Mouse (Mus musculus): ENCODE results near the gene Tuba1a. TPM values are rescaled to one million over a fixed set of nuclear protein-coding genes. Genes with fewer than 3 reads are reported as not detected.

Tuba1a gene
- polyA plus RNA-seq (2014; fragmentation: Illumina TruSeq; extraction: RNeasy Lipid Tissue Mini Kit (QIAGEN cat#74804); ENCODE audit: low read depth, low replicate concordance) = 2.5 TPM

GRCm38 (mm10) chr15:98953401-98954356, at the start of gene Tuba1a, which contains the start of gene Gm49450:
TSS of gene Tuba1a (minus strand) at chr15:98953703.
TSS of gene Gm49450 (minus strand) at chr15:98953551.

GRCm38 (mm10) chr15:98934217-98934839, 19.2 kb downstream of the Tuba1a start, which contains the start of gene Tuba1b:
TSS of gene Tuba1b (minus strand) at chr15:98934565.

DNA sequence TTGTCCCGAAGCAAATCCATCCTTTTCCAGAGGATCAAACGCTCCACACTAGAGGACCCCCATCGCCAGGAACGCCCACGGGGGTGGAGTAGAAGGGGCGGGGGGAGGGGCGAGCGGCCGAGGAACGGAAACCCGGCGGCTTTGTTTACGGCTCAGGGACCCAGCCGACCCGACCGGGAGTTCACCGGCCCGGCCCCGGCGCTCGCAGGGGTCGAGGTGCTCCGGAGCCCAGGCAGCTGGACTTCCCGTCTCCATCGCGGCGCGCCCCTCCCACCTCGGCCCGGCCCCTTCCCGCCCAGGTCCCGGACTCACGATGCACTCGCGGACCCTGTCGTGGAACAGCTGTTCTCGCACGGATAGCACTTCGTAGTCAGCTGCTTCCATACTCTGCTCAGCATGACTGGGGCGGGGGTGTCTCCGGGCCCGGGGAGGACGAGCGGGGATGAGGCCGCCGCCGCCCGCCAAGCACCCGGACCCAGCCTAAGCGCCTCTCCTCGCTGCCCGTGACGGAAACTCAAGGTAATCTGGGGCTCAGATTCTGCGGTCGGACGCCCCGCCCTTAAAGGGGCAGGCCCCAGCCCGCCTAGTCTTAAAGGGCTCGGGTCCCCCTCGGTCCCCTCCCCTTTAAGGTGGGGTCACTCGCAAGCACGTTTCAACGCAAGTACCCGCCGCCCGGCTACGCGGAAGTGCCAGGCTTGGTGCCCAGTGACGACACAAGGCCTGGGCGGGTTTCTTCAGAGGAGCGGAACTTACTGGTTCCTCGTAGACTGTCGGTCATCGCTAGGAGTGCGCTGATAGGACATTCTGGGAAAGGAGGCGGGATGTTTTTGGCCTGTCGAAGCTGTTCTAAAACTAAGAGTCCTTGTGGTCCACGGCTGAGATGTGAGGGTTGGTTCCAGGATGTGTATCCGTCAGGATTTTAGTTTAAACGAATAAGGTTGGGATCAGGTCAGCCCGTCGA, 35.7 kb downstream of the Tuba1a start, which contains the start of gene Lmbr1l:
Lmbr1l (minus strand) TSS at position 694 of the 961 bp plus-strand sequence.

Other genes with a start within 250 kb of the Tuba1a start
- gene Ccdc65, start 245.5 kb downstream of the Tuba1a start, polyA plus RNA-seq (2014; fragmentation: Illumina TruSeq; extraction: RNeasy Lipid Tissue Mini Kit (QIAGEN cat#74804); ENCODE audit: low read depth, low replicate concordance) = not detected
- gene Fkbp11, start 225.5 kb downstream of the Tuba1a start, polyA plus RNA-seq (2014; fragmentation: Illumina TruSeq; extraction: RNeasy Lipid Tissue Mini Kit (QIAGEN cat#74804); ENCODE audit: low read depth, low replicate concordance) = 1.7 TPM
- gene Arf3, start 190.5 kb downstream of the Tuba1a start, polyA plus RNA-seq (2014; fragmentation: Illumina TruSeq; extraction: RNeasy Lipid Tissue Mini Kit (QIAGEN cat#74804); ENCODE audit: low read depth, low replicate concordance) = 14.6 TPM
- not detected for gene Wnt10b, start 175.6 kb downstream of the Tuba1a start, polyA plus RNA-seq (2014; fragmentation: Illumina TruSeq; extraction: RNeasy Lipid Tissue Mini Kit (QIAGEN cat#74804); ENCODE audit: low read depth, low replicate concordance)
- gene Wnt1, start 163.8 kb downstream of the Tuba1a start, polyA plus RNA-seq (2014; fragmentation: Illumina TruSeq; extraction: RNeasy Lipid Tissue Mini Kit (QIAGEN cat#74804); ENCODE audit: low read depth, low replicate concordance) = not detected
- gene Ddn, start 144.2 kb downstream of the Tuba1a start, polyA plus RNA-seq (2014; fragmentation: Illumina TruSeq; extraction: RNeasy Lipid Tissue Mini Kit (QIAGEN cat#74804); ENCODE audit: low read depth, low replicate concordance) = not detected
- gene Prkag1, start 122.2 kb downstream of the Tuba1a start, polyA plus RNA-seq (2014; fragmentation: Illumina TruSeq; extraction: RNeasy Lipid Tissue Mini Kit (QIAGEN cat#74804); ENCODE audit: low read depth, low replicate concordance) = 28.5 TPM
- gene Kmt2d, start 82.5 kb downstream of the Tuba1a start, polyA plus RNA-seq (2014; fragmentation: Illumina TruSeq; extraction: RNeasy Lipid Tissue Mini Kit (QIAGEN cat#74804); ENCODE audit: low read depth, low replicate concordance) = 2.6 TPM
- not detected for gene Rhebl1, start 59.2 kb downstream of the Tuba1a start, polyA plus RNA-seq (2014; fragmentation: Illumina TruSeq; extraction: RNeasy Lipid Tissue Mini Kit (QIAGEN cat#74804); ENCODE audit: low read depth, low replicate concordance)
- not detected for gene Dhh, start 55.2 kb downstream of the Tuba1a start, polyA plus RNA-seq (2014; fragmentation: Illumina TruSeq; extraction: RNeasy Lipid Tissue Mini Kit (QIAGEN cat#74804); ENCODE audit: low read depth, low replicate concordance)
- gene Lmbr1l, start 35.5 kb downstream of the Tuba1a start, polyA plus RNA-seq (2014; fragmentation: Illumina TruSeq; extraction: RNeasy Lipid Tissue Mini Kit (QIAGEN cat#74804); ENCODE audit: low read depth, low replicate concordance) = 3.3 TPM
- 10.7 TPM for gene Tuba1b, start 19.1 kb downstream of the Tuba1a start, polyA plus RNA-seq (2014; fragmentation: Illumina TruSeq; extraction: RNeasy Lipid Tissue Mini Kit (QIAGEN cat#74804); ENCODE audit: low read depth, low replicate concordance)
- gene Gm49450, start 152 bp downstream of the Tuba1a start, polyA plus RNA-seq (2014; fragmentation: Illumina TruSeq; extraction: RNeasy Lipid Tissue Mini Kit (QIAGEN cat#74804); ENCODE audit: low read depth, low replicate concordance) = not detected
- gene Tuba1c, start 76.2 kb upstream of the Tuba1a start, polyA plus RNA-seq (2014; fragmentation: Illumina TruSeq; extraction: RNeasy Lipid Tissue Mini Kit (QIAGEN cat#74804); ENCODE audit: low read depth, low replicate concordance) = 23.2 TPM
- not detected for gene Prph, start 101.5 kb upstream of the Tuba1a start, polyA plus RNA-seq (2014; fragmentation: Illumina TruSeq; extraction: RNeasy Lipid Tissue Mini Kit (QIAGEN cat#74804); ENCODE audit: low read depth, low replicate concordance)
- gene Troap, start 120.9 kb upstream of the Tuba1a start, polyA plus RNA-seq (2014; fragmentation: Illumina TruSeq; extraction: RNeasy Lipid Tissue Mini Kit (QIAGEN cat#74804); ENCODE audit: low read depth, low replicate concordance) = not detected
- not detected for gene C1ql4, start 134.1 kb upstream of the Tuba1a start, polyA plus RNA-seq (2014; fragmentation: Illumina TruSeq; extraction: RNeasy Lipid Tissue Mini Kit (QIAGEN cat#74804); ENCODE audit: low read depth, low replicate concordance)
- 26.7 TPM for gene Dnajc22, start 139.5 kb upstream of the Tuba1a start, polyA plus RNA-seq (2014; fragmentation: Illumina TruSeq; extraction: RNeasy Lipid Tissue Mini Kit (QIAGEN cat#74804); ENCODE audit: low read depth, low replicate concordance)
- 4.0 TPM for gene Spats2, start 172.2 kb upstream of the Tuba1a start, polyA plus RNA-seq (2014; fragmentation: Illumina TruSeq; extraction: RNeasy Lipid Tissue Mini Kit (QIAGEN cat#74804); ENCODE audit: low read depth, low replicate concordance)